Mouse (Mus musculus) central nervous system, embryonic 14 days (tissue): ENCODE data around the gene Snrnp200. TPM values are rescaled to one million over a fixed set of nuclear protein-coding genes. Genes with fewer than 3 reads are reported as not detected.

Experiments used
- polyA plus RNA-seq: library from polyadenylated mRNA; depleted of rRNA; stranded (reverse); fragments of >200 nt; gene quantifications from 2 replicates; pipeline ENCODE4 v1.2.3, GENCODE M21; 2012; rRNA removed

Snrnp200 gene
- polyA plus RNA-seq = 80.7 and 83.4 TPM in 2 replicates

DNA sequence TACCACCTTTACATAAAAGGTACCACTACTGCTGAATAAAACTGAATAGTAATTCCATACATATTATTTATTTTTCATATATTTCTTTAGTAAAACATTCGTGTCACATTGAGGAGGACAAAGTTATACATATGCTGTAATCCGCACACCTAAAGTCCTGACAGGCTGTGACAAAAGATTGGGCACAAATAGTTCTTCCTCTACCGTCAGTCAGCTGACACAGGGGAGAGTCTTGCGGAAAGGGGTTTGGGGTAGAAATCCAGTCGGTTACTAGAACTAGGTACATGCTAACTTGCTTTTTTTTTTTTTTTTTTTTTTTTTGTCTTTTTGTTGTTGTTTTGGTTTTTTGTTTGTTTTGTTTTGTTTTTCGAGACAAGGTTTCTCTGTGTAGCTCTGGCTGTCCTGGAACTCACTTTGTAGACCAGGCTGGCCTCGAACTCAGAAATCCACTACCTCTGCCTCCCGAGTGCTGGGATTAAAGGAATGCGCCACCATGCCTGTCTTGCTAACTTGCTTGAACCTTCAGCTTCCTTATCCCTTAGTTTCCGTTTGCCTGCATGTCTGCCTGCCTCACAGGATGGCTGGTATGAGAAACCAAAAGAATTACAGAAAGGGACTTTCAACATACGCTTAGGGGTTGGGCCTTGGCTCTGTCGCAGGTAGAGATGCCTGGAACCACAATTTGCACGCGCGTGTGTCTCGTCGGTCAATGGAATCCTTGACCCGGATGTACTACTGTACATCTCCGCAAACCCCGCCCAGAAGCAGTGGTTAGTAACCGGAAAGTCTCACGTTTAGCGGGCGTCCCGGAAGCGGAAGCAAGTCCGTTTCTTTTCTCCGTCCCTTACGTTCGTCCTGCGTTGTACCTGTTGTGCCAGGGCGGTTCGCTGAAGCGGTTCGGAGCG is at the start of gene Snrnp200, which contains the start of gene 1810024B03Rik:
Snrnp200 (plus strand) TSS at position 840 of the 905 bp plus-strand sequence.
1810024B03Rik (minus strand) TSS at position 734 of the 905 bp plus-strand sequence.

DNA sequence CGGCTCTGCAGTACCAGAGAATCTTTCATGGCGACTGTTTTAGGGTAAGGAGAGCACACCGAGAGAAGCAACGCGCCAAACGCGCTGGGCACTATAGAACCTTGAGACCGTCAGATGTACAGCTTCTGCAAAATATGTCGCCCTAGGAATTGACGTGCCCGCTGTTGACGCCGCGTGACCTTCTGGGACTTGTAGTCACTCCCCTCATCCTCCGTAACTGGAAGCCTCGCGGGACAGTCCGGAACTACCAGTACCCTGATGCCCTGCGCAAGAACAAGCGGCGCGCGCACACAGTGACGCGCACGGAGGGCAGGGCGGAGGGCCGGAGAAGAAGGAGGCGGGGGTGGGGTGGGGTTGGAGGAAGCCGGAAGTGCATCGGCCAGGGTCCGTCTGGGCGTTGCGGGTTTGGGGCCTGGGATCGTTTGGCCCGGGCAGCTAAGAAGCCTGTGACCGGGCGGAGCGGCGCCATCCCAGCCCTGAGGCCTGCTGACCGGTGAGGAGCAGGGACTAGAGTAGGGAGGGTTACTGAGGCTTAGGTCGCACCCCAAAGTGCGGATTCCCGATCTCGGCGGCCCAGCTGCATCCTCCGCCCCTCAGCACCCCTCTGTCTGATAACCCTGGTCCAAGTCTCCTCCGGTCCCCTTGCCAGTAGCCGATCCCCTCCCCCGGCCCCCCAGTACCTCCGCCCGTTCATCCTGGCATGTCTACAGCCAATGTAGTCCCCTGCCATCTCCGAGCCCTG is 39.6 kb downstream of the Snrnp200 start, which contains the start of the genes Ciao1 and Tmem127:
Ciao1 (minus strand) TSS at position 225 of the 742 bp plus-strand sequence.
Tmem127 (plus strand) TSS at position 317 of the 742 bp plus-strand sequence.

DNA sequence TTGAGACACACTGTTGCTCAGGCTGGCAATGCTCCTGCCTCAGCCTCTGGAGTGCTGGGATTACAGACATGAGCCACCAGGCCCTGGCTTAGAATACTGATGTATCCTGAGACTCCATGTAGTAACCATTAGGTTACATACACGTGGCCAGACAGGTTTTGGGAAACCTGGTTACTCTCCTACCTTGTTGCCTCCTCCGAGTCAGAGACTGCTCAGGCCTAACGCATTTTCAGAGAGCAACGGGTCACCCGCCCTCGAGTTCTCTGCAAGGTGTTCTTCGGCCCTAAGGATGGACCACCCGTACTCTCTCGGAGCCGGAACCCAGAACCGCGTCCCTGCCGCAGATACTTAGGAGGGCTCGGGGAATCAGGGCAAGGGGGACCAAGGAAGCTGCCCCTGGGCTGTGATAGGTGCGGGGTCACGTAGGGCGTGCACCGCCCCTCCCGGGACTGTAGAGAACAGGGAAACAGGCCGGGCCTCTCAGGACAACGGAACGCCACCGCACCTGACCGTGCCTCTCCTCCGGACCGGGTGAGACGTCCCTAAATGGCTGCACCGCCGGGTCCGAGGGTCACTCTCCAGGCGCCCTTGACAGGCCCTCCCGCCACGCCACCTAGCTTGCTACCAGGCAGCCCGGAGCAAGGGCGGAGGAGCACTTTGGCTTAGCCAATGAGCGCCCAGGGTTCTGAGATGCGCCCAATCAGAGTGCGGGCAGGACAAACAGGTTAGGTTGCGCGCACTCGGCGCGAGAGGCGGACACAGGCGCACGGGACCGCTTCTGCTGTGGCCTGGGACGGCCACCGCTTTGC is 61.5 kb downstream of the Snrnp200 start, which contains the start of gene Stard7:
Stard7 (plus strand) TSS at position 728 of the 809 bp plus-strand sequence.

Other genes with a start within 250 kb of the Snrnp200 start
- 12.1 and 12.3 TPM in 2 replicates for gene Ap4e1, start 199.7 kb upstream of the Snrnp200 start, polyA plus RNA-seq
- 16.2 and 19.8 TPM in 2 replicates for gene Blvra, start 137.7 kb upstream of the Snrnp200 start, polyA plus RNA-seq
- 32.8 and 42.3 TPM in 2 replicates for gene Ncaph, start 74.4 kb upstream of the Snrnp200 start, polyA plus RNA-seq
- 5.9 and 6.1 TPM in 2 replicates for gene Itpripl1, start 64.9 kb upstream of the Snrnp200 start, polyA plus RNA-seq
- gene 1810024B03Rik, start 106 bp upstream of the Snrnp200 start, polyA plus RNA-seq = 2.2 and 2.4 TPM in 2 replicates
- 72.2 and 75.8 TPM in 2 replicates for gene Ciao1, start 39.4 kb downstream of the Snrnp200 start, polyA plus RNA-seq
- 42.7 and 43.3 TPM in 2 replicates for gene Tmem127, start 39.5 kb downstream of the Snrnp200 start, polyA plus RNA-seq
- gene Stard7, start 61.8 kb downstream of the Snrnp200 start, polyA plus RNA-seq = 80.2 and 84.7 TPM in 2 replicates
- gene Dusp2, start 127.8 kb downstream of the Snrnp200 start, polyA plus RNA-seq = 6.6 and 7.5 TPM in 2 replicates
- not detected in 2 replicates for gene Astl, start 130.3 kb downstream of the Snrnp200 start, polyA plus RNA-seq
- gene Adra2b, start 154.8 kb downstream of the Snrnp200 start, polyA plus RNA-seq = 0.18 and 0.20 TPM in 2 replicates
- gene Gpat2, start 216.8 kb downstream of the Snrnp200 start, polyA plus RNA-seq = 0.06 and 0.30 TPM in 2 replicates
- 28.9 and 31.4 TPM in 2 replicates for gene Fahd2a, start 236.2 kb downstream of the Snrnp200 start, polyA plus RNA-seq